Mouse (Mus musculus): ENCODE data around the gene Acvr1b.

Acvr1b gene

DNA sequence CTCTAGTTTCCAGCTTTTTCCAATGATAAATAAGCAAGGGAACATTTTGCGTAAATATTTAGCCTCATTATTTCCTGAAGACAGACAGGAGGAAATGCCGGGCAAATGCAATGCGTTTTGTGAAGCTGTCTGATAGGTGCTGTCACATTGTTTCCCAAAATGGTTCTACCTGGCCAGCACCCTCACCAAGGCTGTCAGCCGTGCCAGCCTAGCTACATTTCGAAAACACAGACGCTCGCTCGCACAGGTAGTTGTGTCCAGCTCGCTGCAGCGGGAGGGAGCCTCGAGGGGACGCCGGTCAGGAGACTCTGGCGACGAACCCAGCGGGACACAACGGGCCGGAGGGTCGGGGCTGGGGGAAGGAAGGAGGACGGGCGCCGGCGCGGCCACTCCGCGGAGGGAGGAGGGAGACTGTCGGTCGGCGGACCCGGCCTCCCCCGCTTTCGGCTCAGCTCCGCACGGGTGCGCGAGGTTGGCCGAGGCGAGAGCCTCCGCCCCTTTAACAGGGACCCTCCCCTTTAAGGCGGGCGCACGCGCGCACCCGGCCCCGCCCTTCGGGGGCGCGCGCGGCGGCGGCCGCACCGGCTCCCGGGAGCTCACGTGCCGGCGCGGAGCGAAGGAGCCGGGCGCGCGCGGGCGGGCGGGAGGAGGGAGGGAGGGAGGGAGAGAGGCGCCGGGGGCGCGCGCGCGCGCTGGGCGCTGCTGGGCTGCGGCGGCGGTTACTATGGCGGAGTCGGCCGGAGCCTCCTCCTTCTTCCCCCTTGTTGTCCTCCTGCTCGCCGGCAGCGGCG, at the start of gene Acvr1b:
TSS of gene Acvr1b (plus strand) at position 647 of the 791 bp plus-strand sequence.
- DNase-seq (ENCODE audit: low spot score in 2 of 2) = peak; percentile 74 to 88

DNA sequence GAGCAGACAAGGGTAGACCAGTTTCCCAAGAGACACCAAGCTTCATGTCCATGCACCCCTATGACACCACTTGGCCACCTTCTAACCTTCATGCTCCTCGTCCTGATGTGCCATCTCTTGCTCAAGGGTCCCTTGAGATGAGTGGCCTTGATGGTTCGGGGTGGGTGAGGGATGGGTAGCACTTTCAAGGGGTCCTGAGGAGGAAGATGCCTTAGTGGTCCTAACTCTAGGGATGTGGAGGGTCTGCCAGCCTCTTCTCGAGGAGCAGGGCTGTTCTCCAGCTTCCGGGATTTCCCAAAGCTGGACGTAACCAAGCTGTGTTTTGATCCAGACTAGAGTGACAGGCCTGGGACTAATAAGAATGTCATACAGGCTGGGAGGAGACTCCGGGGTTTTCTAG, 48.3 kb upstream of the Acvr1b start:
- DNase-seq (ENCODE audit: low spot score in 2 of 2) = no peak

DNA sequence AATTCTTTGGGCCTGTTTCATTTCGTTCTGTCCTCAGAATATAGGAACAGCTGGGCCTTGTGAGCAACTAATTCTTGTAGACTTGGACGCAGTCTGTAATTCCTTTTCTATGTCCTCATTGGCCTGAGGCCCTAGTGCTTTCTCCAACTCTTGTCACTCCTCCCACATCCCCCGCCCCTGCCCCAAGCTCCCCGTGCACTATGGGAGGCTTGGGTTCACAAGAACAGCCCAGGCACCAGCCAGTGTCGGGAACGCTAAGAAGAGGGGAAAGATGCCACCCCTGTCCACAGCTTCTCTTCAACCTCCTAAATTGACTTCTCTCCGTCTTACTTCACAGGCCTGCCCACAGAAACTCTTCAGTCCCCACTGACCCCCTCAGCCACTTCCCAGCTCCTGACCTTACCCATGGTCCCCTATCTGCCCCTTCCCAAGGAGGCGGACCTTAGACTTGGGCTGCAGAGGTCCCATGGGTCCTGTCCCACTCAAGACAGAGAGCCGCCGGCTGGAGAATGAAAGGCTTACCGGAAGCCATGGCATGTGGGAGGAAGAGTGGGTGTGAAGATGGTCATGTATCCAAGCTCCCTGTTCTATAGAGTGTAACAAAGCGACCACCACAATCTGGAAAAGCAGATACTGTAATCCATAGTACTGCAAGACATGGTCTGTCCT, 46.9 kb upstream of the Acvr1b start:
- no peak for DNase-seq (ENCODE audit: low spot score in 2 of 2)

DNA sequence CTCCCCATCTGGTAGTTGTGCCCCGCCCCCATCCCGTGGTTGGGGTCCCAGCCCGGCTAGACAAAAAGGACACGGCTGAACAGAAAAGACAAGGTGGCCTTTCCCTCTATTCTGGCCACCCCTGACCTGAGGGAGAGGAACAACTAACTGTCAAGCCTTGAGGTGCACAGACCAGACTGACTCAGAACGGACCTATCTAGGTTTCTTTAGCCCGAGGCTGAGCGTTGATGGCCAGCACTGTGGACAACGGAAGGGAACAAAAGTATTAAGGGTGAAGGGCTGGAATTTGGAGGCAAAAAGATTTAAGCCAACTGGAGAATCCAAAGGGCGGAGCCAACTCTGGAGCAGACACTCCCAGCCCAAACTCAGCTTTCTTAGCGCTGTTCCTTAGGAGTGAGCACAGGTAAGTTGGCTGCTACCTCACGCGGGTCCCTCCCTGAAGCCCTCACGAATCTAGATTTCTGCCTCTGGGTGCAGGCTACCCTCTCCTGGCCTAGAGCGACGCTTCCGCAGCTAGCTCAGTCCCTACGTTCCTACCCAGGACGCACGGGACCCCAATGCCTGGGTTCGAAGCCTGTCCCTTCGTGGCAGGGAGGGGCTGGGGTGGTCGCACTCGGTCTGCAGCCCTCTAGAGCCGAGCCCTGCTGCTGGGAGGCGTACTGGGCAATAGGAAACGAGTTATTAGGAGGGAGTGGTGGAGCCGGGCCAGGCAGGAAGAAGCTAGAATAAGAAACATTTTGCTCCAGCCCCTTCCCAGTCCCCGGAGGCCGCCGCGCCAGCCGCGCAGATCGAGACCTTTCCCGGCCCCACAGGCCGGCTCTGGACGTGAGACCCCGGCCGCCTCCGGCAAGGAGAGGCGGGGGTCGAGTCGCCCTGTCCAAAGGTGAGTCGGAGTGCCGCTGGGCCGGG, 45.4 kb upstream of the Acvr1b start, which contains the start of gene Acvrl1:
TSS of gene Acvrl1 (plus strand) at position 342 of the 909 bp plus-strand sequence.
- no peak for DNase-seq (ENCODE audit: low spot score in 2 of 2)

DNA sequence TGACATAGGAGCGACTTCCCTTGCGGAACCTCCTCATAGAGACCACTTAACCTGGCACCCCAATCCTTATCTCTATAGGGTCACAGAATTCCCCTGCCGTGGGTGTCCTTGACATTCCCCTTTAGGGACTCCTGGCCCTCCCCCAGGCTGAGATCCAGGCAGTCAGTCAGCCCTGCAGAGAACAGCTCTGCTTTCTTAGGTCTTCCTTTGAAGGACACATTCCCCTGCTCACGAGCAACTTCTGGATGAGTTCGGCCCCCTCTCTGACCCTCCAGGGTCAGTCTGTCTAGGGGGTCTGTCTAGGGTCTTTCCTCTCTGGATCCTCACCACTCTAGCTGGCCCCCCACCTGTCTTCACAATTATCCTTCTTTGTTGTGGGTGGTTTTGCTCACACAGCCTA, 44.5 kb upstream of the Acvr1b start:
- DNase-seq (ENCODE audit: low spot score in 2 of 2) = no peak

DNA sequence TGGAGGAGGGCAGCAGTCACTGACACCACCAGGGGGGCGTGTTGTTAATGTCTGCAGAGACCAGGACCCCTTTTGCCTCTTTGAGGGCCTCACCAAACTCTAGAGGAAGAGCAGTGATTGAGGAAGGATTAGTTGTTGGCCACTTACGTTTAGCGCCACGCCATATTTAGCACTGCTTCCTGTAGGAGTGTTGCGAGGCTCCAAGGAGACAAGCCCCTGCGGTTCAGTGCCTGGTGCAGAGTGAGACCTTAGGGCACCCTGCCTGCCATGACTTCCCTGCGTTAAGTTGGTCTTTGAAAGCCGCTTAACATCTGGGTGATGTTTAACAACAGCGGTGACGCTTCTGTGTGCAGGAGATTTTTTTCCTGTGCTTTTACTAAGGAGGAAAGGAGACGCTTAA, 42.4 kb upstream of the Acvr1b start:
- DNase-seq (ENCODE audit: low spot score in 2 of 2) = no peak

DNA sequence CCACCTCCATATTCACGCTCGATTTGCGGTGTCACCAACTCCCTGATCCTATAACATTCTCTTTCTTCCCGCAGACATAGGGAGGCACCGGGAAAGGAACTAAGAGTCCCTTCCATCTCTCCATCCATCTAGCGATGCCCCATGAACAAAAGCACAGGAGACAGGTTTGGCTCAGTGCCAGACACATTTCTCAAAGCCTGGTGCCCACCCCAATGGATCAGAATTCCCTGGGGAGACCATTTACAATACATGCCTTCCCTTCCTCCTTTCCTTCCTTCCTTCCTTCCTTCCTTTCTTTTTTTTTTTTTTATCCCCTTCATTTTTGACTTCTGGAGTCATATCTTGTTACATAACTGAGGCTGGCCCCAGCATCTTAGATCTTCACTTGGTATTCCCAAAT, 41.8 kb upstream of the Acvr1b start:
- no peak for DNase-seq (ENCODE audit: low spot score in 2 of 2)

DNA sequence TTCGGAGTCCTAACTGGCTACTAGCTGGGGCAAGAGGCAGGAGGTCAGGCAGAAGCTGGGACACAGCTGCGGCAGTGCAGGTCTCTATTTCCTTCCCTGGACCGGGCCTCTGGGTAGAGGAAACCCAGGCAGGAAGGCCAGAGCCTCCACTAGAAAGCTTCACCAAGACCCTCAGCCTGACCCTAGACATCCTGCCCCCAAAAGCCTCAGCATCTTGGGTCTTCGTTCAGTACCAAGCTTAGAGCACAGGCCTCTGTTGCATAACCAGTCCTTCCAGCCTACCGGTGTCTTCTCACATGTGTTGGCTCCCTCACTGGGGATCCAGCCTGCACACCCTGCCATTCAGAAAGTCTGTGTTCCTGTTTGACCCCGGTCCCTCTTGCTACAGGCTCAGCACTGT, 41.1 kb upstream of the Acvr1b start:
- DNase-seq (ENCODE audit: low spot score in 2 of 2) = no peak

DNA sequence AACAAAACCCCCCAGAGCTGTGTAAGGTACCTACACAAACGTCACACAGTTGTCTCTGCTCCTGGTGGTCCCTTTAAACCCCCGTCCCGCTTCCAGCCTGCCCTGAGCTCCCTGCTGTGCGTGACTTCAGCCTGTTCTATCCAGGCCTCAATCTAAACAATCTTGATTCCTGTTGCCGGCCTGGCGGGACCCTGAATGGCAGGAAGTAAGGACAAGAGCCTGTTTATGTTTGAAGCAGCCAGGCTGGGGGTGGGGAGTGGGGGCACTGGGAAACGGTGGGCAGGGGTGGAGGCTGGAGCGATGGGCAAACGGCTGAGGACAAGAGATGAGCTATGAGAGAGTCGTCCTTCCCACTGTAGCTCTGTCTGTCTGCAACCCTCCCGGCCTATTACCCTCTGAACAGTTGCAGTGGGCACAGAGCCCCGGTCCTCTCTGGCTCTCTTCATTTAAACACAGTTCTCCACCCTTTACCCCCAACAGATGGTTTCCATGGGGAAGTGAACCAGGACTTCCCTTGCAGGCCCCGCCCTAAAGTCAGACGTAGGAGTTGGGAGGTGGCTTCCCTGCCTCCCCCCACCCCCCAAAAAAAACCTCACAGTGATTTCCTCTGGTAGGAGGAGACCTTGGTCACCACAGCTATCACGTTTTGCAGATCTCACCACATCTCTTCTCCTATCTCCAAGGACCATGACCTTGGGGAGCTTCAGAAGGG, 39.7 kb upstream of the Acvr1b start:
- no peak for DNase-seq (ENCODE audit: low spot score in 2 of 2)

DNA sequence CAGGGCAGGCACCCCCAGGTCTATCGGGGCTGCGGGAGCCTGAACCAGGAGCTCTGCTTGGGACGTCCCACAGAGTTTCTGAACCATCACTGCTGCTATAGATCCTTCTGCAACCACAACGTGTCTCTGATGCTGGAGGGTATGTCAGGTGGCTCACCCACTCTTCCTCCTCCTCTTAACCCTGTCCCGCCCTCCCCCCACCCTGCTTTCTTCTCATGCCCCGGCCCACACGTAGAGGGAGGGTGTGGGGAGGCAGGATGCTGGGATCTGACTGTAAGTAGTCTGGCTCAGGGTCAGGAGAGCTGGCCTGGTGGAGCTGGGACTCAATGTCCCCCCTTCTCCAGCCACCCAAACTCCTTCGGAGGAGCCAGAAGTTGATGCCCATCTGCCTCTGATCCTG, 38.5 kb upstream of the Acvr1b start:
- DNase-seq (ENCODE audit: low spot score in 2 of 2) = no peak

DNA sequence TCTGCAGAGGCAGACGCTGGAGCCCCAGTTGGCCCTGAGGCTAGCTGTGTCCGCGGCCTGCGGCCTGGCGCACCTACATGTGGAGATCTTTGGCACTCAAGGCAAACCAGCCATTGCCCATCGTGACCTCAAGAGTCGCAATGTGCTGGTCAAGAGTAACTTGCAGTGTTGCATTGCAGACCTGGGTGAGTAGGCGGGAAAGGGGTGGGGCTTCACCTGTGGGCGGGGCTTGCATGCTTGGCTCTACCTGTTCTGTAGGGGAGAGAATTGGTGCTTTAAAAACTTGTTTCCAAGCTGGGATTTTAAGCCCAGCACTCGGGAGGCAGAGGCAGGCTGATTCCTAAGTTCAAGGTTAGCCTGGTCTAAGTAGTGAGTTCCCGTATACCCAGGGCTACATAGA, 36.4 kb upstream of the Acvr1b start:
- DNase-seq (ENCODE audit: low spot score in 2 of 2) = no peak

DNA sequence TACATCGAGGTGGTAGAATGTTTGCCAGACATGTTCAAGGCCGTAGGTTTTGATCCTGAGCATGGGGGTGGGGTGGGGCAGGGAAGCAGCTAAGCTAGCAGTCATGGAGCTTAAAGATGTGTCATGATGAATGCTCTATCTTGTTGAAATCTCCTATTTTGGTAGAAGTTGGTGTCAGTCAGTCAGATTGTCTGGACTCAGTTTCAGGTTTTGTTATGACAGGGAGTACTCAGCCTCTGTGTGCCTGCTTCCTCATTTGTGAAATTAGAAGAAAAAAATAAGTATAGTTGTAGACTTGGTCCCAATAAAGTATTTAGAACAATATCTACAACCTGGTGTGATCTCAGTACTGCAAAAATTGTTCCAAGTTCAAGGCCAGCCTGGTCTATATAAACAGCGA, 35.2 kb upstream of the Acvr1b start:
- DNase-seq (ENCODE audit: low spot score in 2 of 2) = no peak

DNA sequence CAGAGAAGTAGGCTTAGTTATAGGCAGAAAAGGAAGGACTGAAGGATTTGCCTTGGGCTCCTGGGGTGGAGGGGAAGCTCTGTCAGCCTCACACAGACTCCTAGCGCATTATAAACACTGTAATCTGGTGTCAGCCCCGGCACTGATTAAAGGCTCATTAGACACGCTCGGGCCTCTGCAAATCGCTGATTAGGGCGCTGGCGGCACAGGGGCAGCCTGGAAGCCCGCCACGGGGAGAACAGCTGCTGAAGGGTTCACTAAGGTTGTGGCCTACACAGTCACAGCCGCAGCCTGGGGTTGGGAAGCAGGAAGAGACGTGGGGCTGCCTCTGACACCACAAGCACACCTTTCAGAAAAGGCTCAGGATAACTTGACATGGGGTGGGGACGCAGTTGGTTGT, 34.0 kb upstream of the Acvr1b start:
- DNase-seq (ENCODE audit: low spot score in 2 of 2) = no peak

DNA sequence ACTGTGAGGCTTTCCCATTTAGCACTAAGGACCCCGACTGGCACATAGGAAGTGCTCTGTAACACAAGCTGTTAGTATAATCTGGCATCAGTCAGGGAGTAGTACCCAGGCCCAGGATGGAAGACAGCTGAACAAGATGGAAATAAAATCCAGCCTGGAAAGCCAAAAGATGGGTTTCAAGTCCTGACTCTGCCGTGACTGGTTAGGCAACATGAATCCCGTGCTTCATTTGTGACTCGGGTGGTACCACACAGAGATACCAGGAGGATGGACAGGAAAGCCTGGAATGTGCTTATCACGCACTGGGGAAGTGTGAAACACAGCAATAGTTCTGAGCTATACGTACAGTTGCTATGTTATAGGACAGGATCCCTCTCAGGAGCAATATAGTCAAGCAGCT, 33.3 kb upstream of the Acvr1b start:
- no peak for DNase-seq (ENCODE audit: low spot score in 2 of 2)

DNA sequence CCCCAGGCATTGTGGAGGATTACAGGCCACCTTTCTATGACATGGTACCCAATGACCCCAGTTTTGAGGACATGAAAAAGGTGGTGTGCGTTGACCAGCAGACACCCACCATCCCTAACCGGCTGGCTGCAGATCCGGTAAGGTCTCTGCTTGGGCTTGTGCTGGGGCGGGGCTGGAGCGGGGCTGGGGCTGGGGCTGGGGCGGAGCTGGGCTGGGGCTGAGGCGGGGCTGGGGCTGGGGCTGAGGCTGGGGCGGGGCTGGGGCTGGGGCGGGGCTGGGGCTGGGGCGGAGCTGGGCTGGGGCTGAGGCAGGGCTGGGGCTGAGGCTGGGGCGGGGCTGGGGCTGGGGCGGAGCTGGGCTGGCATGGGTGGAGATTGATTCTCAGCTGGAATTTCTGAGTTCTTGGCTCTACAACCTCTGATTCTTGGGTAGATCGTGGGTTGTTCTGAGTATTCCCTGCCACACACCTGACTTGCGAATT, 32.8 kb upstream of the Acvr1b start:
- DNase-seq (ENCODE audit: low spot score in 2 of 2) = no peak

DNA sequence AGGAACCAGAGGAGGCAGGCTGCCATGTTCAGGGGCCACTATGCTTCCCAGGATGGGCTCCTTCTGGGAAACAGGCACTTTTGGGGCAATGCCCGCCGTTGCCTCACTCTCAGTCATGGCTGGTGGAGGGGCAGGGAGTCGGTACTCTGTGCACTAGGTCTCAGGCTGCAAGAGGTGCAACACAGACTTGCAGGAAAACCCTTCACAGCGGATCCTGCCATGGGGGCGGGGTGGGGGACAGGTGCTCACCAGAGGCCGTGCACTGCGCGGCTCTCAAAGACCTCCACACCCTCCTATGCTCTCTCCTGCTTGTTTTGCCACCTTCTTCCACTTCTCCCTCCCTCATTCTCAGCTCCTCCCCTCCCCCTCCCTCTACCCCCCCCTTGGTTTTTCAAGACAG, 31.2 kb upstream of the Acvr1b start:
- DNase-seq (ENCODE audit: low spot score in 2 of 2) = no peak

DNA sequence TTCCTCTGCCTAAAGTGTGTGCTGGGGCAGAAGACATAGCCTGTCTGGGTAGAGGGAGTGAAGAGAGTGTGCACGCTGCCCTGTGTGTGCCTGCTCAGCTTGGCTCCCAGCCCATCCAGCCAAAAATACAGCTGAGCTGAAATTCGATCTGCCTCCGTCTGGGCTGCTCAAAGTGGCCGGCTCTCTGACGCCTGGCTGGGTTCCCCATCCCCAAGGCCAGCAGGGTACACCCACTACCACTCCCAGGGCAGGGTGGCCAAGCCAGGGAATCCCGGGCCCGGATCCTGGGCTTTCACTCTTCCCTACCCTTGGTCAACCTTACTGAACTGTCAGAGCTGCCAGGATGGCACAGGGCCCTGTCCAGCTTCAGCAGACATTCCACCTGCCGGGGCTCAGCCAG, 30.4 kb upstream of the Acvr1b start:
- no peak for DNase-seq (ENCODE audit: low spot score in 2 of 2)

DNA sequence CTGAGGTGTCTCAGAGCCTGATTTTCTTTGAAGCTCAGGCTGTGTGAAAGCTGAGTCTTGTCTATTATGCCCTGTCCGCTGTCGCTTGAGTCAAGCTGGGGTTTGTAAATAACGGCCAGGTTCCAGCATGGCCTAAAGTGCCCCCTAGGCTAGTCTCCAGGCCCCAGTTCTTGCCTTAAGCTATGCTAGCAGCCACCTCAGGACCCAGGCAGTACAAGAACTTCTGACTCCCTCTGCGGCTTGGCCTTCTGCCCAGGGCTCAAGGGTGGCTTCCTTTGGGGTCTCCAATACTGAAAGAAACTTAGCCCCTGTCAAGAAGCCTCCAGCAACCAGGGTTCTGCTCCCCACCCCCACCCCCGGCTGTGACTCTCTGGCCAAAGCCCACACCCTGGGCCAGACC, 29.7 kb upstream of the Acvr1b start:
- no peak for DNase-seq (ENCODE audit: low spot score in 2 of 2)

DNA sequence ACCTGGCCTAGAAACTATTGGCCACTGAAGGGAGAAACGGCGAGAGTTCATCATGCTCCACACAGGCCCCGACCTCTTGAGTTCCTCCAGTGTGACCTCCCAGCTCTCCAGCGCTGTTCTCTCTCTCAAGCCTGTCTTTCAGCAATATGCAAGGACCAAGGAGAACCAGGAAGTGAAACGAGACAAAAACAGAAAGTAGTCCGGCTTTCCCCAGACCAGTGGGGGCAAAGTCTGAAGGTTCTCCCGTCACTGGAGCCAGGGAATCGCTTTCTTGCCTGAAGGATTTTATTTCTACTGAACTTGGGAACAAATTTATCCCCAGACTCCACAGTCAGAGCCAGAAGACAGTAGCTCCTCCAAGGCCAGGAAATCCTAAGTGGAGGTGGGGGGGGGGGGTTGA, 29.1 kb upstream of the Acvr1b start:
- DNase-seq (ENCODE audit: low spot score in 2 of 2) = no peak

DNA sequence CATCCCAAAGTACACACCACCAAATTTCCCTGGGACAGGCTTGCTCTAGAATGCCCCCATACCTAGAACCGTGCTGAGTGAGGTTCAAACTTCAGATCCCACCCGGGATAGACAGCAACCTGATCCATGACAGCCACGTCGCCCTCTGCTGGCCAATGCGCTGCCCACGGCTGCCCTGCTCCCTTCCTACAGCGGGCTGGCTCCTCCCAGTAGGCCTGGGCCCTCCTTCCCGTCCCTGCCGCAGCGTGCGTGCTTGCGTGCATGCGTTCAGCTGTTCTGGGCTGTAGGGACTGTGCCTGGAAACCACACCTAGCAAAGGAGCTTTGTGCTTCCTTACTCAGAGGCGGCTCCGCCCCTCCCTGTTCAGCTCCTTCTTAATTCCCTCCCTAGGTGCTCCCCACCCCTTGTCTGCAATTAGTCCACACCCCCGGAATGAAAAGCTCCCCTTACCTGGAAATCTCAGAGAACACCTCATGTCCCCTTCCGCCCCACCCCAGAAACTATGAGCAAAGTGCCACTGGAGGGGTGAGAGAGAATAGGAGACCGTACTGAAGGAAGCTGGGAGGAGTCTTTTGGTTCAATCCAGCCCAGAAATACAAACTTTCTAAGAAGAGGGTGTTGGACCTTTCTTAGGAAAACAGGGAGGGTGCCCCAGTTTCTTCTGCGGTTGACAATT, 28.3 kb upstream of the Acvr1b start:
- DNase-seq (ENCODE audit: low spot score in 2 of 2) = peak; percentile 71 to 86

Data from natural killer cell, adult 2 months (primary cell).